In genomic region chr16:43926341-43926859, GRCm38 (mm10) we compare ENCODE assay signal across 8 mouse cellular contexts. TPM values are rescaled to one million over a fixed set of nuclear protein-coding genes. Genes with fewer than 3 reads are reported as not detected.
A peak's percentile ranks its signal among the peaks of the same experiment; 100 is the strongest.
DNase-seq lines count a peak whose midpoint lies in the region; ATAC-seq and TF ChIP-seq lines count a peak whose summit lies in the region.

Gene Qtrt2 (minus strand): TSS chr16:43926809.

- ATAC-seq in limb, embryonic 13.5 days (ENCODE audit: low FRiP score, low read depth) = no peak

- 79% methylated on average over 6 of the region's 6 CpGs for WGBS in embryonic facial prominence, embryonic 10.5 days
- WGBS in limb, embryonic 13.5 days = 67% methylated on average over 6 of the region's 6 CpGs

- no peak for DNase-seq in testis, postnatal 14 days (ENCODE audit: low spot score)
- no peak for DNase-seq in embryonic facial prominence, embryonic 10.5 days (ENCODE audit: low spot score)
- no peak for DNase-seq in heart, postnatal 25 days (ENCODE audit: low spot score)
- no peak for DNase-seq in adipocyte (ENCODE audit: low spot score)
- no peak for DNase-seq in gastrocnemius, adult 18-20 months (ENCODE audit: low spot score)
- DNase-seq in thymus, postnatal 10 days (ENCODE audit: low spot score in 2 of 2) = no peak

- intact Hi-C loops in heart, postnatal 25 days (cut with DNase I) = no loop called here

- H3K4me1 ChIP-seq in testis, adult 2 months (ENCODE audit: control insufficient read depth, insufficient read depth, low read length) = no peaks in the 10 kb centered on the region
- no peaks in the 10 kb centered on the region for H3K4me1 ChIP-seq in embryonic facial prominence, embryonic 10.5 days
- H3K4me1 ChIP-seq in limb, embryonic 13.5 days = no peaks in the 10 kb centered on the region

- no peaks in the 10 kb centered on the region for H3K36me3 ChIP-seq in testis, adult 2 months (ENCODE audit: control insufficient read depth, insufficient read depth, low read length)
- H3K36me3 ChIP-seq in embryonic facial prominence, embryonic 10.5 days (replicated peaks) = no peaks in the 10 kb centered on the region
- H3K36me3 ChIP-seq in limb, embryonic 13.5 days = no peaks in the 10 kb centered on the region

- no peak for TF ChIP-seq CTCF in testis, adult 2 months (IDR thresholded peaks at IDR 0.05; ENCODE audit: control insufficient read depth, insufficient read depth, insufficient replicate concordance, low read depth, low read length)

- H3K4me3 ChIP-seq in testis, adult 2 months (ENCODE audit: control insufficient read depth, low read depth, low read length) = peak within 1 kb of the TSS; percentile 12; the same call in 1 of the 2 replicates
- no peak within 1 kb of the TSS for H3K4me3 ChIP-seq in embryonic facial prominence, embryonic 10.5 days
- H3K4me3 ChIP-seq in limb, embryonic 13.5 days = no peak within 1 kb of the TSS

- no peak within 1 kb of the TSS for H3K4me2 ChIP-seq in limb, embryonic 13.5 days (replicated peaks)

- no peak within 1 kb of the TSS for H3K9ac ChIP-seq in limb, embryonic 13.5 days

- H3K27me3 ChIP-seq in testis, adult 2 months (ENCODE audit: control insufficient read depth, insufficient read depth, low read length) = no peaks in the 10 kb centered on the region
- no peaks in the 10 kb centered on the region for H3K27me3 ChIP-seq in embryonic facial prominence, embryonic 10.5 days (replicated peaks; ENCODE audit: low read depth, poor library complexity, severe bottlenecking)
- H3K27me3 ChIP-seq in limb, embryonic 13.5 days = no peaks in the 10 kb centered on the region

- H3K27ac ChIP-seq in testis, adult 2 months (ENCODE audit: control insufficient read depth, insufficient read depth, low read depth, low read length) = no peak within 1 kb of the TSS
- H3K27ac ChIP-seq in embryonic facial prominence, embryonic 10.5 days (replicated peaks) = no peak within 1 kb of the TSS
- H3K27ac ChIP-seq in limb, embryonic 13.5 days = no peak within 1 kb of the TSS

- H3K9me3 ChIP-seq in embryonic facial prominence, embryonic 10.5 days = no peaks in the 10 kb centered on the region
- no peaks in the 10 kb centered on the region for H3K9me3 ChIP-seq in limb, embryonic 13.5 days

- TF ChIP-seq POLR2A in testis, adult 2 months (IDR thresholded peaks at IDR 0.05; ENCODE audit: control insufficient read depth, low read depth, low read length) = no peak

RNA-seq across cellular contexts. Expression of gene Qtrt2, which starts in this region (rescaled TPM):
- 9.9 and 11.0 TPM in 2 replicates for polyA plus RNA-seq in testis, adult 2 months (2012; rRNA removed)
- polyA plus RNA-seq in embryonic facial prominence, embryonic 10.5 days (2016; fragmentation: Nextera tagmentation; extraction: Ambion mirVana) = 36.0 and 37.4 TPM in 2 replicates
- total RNA-seq in heart, postnatal 25 days (2021) = 10 to 100 TPM; 15.4 to 15.5 TPM
- 29.3 and 30.0 TPM in 2 replicates for polyA plus RNA-seq in limb, embryonic 13.5 days (2015; fragmentation: Nextera tagmentation; extraction: Ambion mirVana)
- total RNA-seq in gastrocnemius, adult 18-20 months (2021) = 10 to 100 TPM in 1 of 2 experiments, 1 to 10 TPM in 1; 6.7 to 12.5 TPM
